Mouse (Mus musculus) brain, embryonic 18.5 days (tissue): ENCODE data around the gene Nr3c2.

Experiments used
- DNase-seq: peaks from one replicate; pipeline ENCODE4 v3.0.0-alpha.2; 2012; ENCODE audit warnings: low read depth, low spot score

Gene Nr3c2

GRCm38 (mm10) chr8:76899411-76900154 is at the start of gene Nr3c2:
Gene Nr3c2, plus strand, starts transcription at chr8:76899442.
- no peak for DNase-seq

- DNase-seq: no peak
Observed at GRCm38 (mm10) chr8:76858534-76858933, 40.7 kb upstream of the Nr3c2 start.

GRCm38 (mm10) chr8:76859709-76860108 is 39.5 kb upstream of the Nr3c2 start:
- DNase-seq: no peak

- no peak for DNase-seq
Observed at GRCm38 (mm10) chr8:76863066-76863465, 36.2 kb upstream of the Nr3c2 start.

GRCm38 (mm10) chr8:76876809-76877208 is 22.4 kb upstream of the Nr3c2 start:
- DNase-seq: no peak

GRCm38 (mm10) chr8:76897050-76897449 is 2.2 kb upstream of the Nr3c2 start:
- no peak for DNase-seq

- DNase-seq: no peak
Observed at GRCm38 (mm10) chr8:76898721-76899410, 376 bp upstream of the Nr3c2 start.

GRCm38 (mm10) chr8:76900155-76901141 is 1.2 kb downstream of the Nr3c2 start:
- no peak for DNase-seq

- peak; percentile 76 for DNase-seq
Observed at GRCm38 (mm10) chr8:76901430-76902204, 2.4 kb downstream of the Nr3c2 start.

GRCm38 (mm10) chr8:76902205-76903078 is 3.2 kb downstream of the Nr3c2 start:
- DNase-seq: no peak

- DNase-seq: no peak
Observed at GRCm38 (mm10) chr8:76911206-76911605, 12.0 kb downstream of the Nr3c2 start.

GRCm38 (mm10) chr8:76912678-76913077 is 13.4 kb downstream of the Nr3c2 start:
- DNase-seq: no peak

GRCm38 (mm10) chr8:76913207-76913606 is 14.0 kb downstream of the Nr3c2 start:
- DNase-seq: no peak

- DNase-seq: no peak
Observed at GRCm38 (mm10) chr8:76915260-76915659, 16.0 kb downstream of the Nr3c2 start.

GRCm38 (mm10) chr8:76919546-76919945 is 20.3 kb downstream of the Nr3c2 start:
- no peak for DNase-seq

GRCm38 (mm10) chr8:76924150-76924549 is 24.9 kb downstream of the Nr3c2 start:
- no peak for DNase-seq

GRCm38 (mm10) chr8:76928326-76928725 is 29.1 kb downstream of the Nr3c2 start:
- no peak for DNase-seq

GRCm38 (mm10) chr8:76928808-76929207 is 29.6 kb downstream of the Nr3c2 start:
- DNase-seq: no peak

GRCm38 (mm10) chr8:76965046-76965445 is 65.8 kb downstream of the Nr3c2 start:
- no peak for DNase-seq

GRCm38 (mm10) chr8:76971187-76971586 is 71.9 kb downstream of the Nr3c2 start:
- DNase-seq: no peak
